25 mouse cellular contexts compared by ENCODE assay signal in genomic region chr10:67073577-67073976, GRCm38 (mm10).
"Had no signal": no experiment of that assay in that cellular context is flagged by ENCODE, and none has a peak within 500 bp of the region (broad histone marks: within the 10 kb centered on the region; RNA-seq: fewer than 3 reads in every experiment).

No protein-coding gene starts in this region.

- H3K36me3 ChIP-seq: embryonic facial prominence, embryonic 10.5 days; embryonic facial prominence, embryonic 12.5 days; embryonic facial prominence, embryonic 13.5 days; embryonic facial prominence, embryonic 15.5 days; forebrain, embryonic 12.5 days; forebrain, embryonic 15.5 days; heart, embryonic 10.5 days had no signal

- H3K27me3 ChIP-seq: embryonic facial prominence, embryonic 12.5 days; embryonic facial prominence, embryonic 13.5 days; embryonic facial prominence, embryonic 15.5 days; forebrain, embryonic 12.5 days; forebrain, embryonic 13.5 days; forebrain, embryonic 15.5 days had no signal

- H3K4me2 ChIP-seq: embryonic facial prominence, embryonic 12.5 days; embryonic facial prominence, embryonic 13.5 days; embryonic facial prominence, embryonic 15.5 days; forebrain, embryonic 12.5 days; forebrain, embryonic 13.5 days; forebrain, embryonic 15.5 days had no signal

- H3K27ac ChIP-seq: embryonic facial prominence, embryonic 10.5 days; embryonic facial prominence, embryonic 12.5 days; embryonic facial prominence, embryonic 13.5 days; embryonic facial prominence, embryonic 15.5 days; forebrain, embryonic 10.5 days; forebrain, embryonic 12.5 days; forebrain, embryonic 13.5 days; forebrain, embryonic 15.5 days; gastrocnemius, adult 2 months; heart, adult 2 months; heart, embryonic 10.5 days had no signal

- H3K9ac ChIP-seq: embryonic facial prominence, embryonic 12.5 days; embryonic facial prominence, embryonic 13.5 days; embryonic facial prominence, embryonic 15.5 days; forebrain, embryonic 12.5 days; forebrain, embryonic 13.5 days; forebrain, embryonic 15.5 days; forebrain, postnatal 0 days had no signal

- H3K9me3 ChIP-seq: embryonic facial prominence, embryonic 10.5 days; embryonic facial prominence, embryonic 13.5 days; embryonic facial prominence, embryonic 15.5 days; forebrain, embryonic 13.5 days; forebrain, embryonic 15.5 days; heart, embryonic 10.5 days had no signal

- H3K4me3 ChIP-seq: embryonic facial prominence, embryonic 10.5 days; embryonic facial prominence, embryonic 12.5 days; embryonic facial prominence, embryonic 13.5 days; embryonic facial prominence, embryonic 15.5 days; erythroblast, embryonic 14.5 days; forebrain, embryonic 10.5 days; forebrain, embryonic 12.5 days; forebrain, embryonic 13.5 days; forebrain, embryonic 15.5 days; gastrocnemius, adult 2 months; heart, adult 2 months; heart, embryonic 10.5 days had no signal

- H3K4me1 ChIP-seq: embryonic facial prominence, embryonic 12.5 days had no signal

- DNase-seq: cerebellum, adult 9-10 months; cerebellum, adult 9-11 months; cerebellum, postnatal 14 days; cerebellum, postnatal 25 days; cerebellum, postnatal 36 days; embryo, embryonic 11 days; forebrain, postnatal 0 days; gastrocnemius, adult 2 months; gastrocnemius, postnatal 10 days; gastrocnemius, postnatal 14 days; gastrocnemius, postnatal 25 days; gastrocnemius, postnatal 36 days; heart, adult 11 months; heart, adult 18-20 months; heart, adult 2 months had no signal
